Mouse (Mus musculus) adrenal gland, postnatal 25 days (tissue): Measurements from ENCODE around the gene Tpsb2. TPM values are rescaled to one million over a fixed set of nuclear protein-coding genes. Genes with fewer than 3 reads are reported as not detected.

ENCODE experiments used
- DNase-seq: peaks from one replicate; pipeline ENCODE4 v3.0.0; 2021; ENCODE audit warnings: mixed read lengths
- long read RNA-seq: library from polyadenylated mRNA; stranded (forward); transcript quantifications from one replicate; pipeline ENCODE4 v2.0.0, GENCODE M21; 2021
- total RNA-seq: library from RNA; stranded (reverse); gene quantifications from 2 replicates; pipeline ENCODE4 v1.2.3, GENCODE M21; 2021

Gene Tpsb2
- total RNA-seq: 0.58 and 1.1 TPM in 2 replicates
- long read RNA-seq, partial matches to known transcripts: 1 of 3 reads
- long read RNA-seq, other reads (novel, unspliced or antisense): 1 of 3 reads

DNA sequence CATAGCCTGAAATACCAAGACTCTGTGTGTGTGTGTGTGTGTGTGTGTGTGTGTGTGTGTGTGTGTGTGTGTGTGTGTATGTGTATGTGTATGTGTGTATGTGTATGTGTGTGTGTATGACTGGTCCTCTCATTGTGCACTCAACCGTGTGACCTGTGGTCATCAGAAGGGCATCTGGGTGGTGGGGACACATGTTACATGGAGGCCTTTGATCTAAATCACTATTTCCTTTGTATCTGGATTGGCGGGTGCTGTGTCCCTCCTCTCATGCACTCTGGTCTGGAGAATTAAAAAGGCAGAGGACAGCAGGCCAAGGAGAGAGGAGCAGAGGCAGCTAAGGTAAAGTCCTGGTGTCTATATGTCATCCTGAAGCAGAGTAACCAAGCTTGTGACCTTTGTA is at the start of gene Tpsb2:
TSS of gene Tpsb2 (plus strand) at position 301 of the 400 bp plus-strand sequence.
- no peak for DNase-seq

DNA sequence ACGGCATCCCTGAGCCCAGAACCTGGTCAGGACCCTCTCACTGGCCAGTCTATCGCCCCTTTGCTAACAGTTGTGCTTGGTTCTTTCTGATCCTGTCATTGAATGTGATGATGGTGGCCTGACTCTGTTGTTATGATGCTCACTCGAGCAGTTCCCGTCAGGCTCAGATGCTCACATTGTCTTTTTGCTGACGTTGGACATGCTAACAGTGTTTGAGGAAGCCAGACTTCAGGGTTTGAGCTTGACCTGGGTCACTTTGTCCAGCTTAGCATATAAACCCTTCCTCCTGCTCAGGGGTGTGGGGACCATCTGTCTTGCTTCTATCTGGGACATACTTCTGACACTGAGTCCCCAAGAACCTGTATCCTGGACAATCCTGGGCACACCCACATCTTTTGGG is 47.8 kb upstream of the Tpsb2 start, which contains the start of gene Prss29:
TSS of gene Prss29 (plus strand) at position 301 of the 400 bp plus-strand sequence.
- DNase-seq: no peak

DNA sequence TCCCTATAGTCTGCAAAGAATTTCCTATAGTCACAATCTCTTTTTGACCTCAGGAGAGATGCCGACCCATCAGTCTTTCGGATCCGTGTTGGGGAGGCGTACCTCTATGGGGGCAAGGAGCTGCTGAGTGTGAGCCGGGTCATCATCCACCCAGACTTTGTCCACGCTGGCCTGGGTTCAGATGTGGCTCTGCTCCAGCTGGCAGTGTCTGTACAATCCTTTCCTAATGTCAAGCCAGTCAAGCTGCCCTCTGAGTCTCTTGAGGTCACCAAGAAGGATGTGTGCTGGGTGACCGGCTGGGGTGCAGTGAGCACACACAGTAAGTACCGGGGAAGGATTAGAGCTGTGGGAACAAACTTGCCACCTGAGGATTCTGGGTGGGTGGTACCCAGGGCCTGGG is 45.3 kb upstream of the Tpsb2 start:
- DNase-seq: no peak

DNA sequence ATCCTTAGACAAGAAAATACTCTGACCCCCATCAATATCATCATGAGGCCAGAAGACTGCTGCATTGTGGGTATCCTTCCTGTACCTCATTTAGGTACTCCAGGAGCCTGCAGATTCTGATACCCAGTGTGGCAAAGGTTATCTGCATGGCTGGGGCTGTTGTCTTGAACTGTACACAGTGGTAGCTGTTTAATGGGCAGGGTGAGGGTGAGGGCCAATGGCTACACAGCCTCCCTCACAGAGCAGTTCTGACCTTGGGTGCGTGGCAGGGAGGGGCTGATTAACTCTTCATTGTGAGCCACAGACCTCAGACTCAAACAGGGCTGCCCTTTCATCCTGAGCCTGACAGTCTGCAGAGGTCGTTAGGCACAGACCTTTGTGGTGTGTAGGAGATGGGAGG is 43.2 kb upstream of the Tpsb2 start:
- no peak for DNase-seq

DNA sequence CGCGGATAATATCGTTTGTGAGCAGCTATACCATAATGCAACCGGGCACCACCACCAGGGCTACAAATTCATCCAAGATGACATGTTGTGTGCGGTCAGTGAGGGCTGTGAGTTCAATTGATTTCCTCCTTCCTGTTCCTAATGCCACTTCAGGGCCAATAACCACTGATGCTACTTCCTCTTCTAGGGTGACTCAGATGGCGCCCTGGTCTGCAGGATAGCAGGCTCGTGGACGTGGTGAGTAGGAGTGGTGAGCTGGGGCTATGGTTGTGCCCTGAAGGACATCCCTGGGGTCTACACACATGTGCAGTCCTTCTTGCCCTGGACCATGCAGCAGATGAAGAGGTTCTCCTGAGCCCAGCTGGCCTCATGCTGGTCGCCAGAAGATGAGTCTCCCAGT is 33.8 kb upstream of the Tpsb2 start:
- no peak for DNase-seq

DNA sequence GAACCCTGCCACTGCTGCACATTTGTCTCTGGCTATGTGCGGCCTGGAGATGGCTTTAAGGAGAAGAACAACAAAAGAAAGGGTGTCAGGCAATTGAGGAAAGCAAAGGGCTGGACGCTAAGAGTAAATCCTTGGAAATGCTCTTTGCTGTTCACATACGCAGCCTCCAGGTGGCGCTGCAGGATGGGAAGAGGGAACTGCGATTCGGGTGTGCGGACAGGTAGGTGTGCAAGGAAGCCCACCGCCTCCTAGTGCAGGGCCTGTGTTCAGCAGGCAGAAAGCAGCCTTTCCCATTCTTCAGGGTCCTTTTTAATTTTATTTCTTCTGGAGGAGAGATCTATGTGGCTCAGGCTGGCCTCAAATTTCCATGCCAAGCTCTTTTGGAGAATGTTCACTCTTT is 32.2 kb upstream of the Tpsb2 start:
- peak; percentile 72 for DNase-seq

DNA sequence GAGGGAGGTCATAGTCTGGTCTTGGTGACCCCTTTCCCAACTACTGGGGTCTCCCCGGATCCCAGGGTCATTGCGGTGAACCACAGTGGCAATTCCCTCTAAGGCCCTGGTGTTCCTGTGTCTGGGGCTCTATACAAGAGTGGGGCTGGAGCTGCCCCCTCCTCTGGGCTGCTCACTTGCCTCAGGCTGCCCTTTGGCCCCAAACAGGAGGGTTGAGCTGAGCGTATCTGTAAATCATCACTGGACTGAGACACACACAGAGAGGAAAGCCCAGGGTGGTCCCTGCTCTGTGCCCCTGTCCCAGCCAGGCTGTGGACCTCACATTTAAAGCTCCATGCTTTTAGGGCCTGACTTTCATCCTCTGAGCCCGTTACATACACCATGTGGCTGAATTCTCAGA is 27.9 kb upstream of the Tpsb2 start:
- no peak for DNase-seq

DNA sequence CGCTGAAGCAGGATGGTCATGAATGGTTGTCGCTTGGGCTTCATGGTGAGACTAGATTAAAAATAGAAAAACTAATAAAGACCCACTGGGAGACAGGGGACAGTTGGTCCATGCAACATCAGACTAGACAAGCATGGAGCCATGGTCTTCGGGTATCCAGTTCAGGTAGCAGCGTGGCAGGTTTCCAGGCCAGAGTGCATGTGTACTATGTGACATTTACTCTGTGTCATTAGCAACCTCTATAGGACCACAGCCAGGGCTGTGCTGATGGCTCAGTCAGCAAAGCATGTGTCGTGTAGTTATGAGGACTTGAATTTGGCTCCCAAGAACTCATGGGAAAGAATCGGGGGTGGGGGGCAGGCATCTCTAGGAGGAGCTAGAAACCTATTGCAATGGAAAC is 26.1 kb upstream of the Tpsb2 start:
- no peak for DNase-seq

DNA sequence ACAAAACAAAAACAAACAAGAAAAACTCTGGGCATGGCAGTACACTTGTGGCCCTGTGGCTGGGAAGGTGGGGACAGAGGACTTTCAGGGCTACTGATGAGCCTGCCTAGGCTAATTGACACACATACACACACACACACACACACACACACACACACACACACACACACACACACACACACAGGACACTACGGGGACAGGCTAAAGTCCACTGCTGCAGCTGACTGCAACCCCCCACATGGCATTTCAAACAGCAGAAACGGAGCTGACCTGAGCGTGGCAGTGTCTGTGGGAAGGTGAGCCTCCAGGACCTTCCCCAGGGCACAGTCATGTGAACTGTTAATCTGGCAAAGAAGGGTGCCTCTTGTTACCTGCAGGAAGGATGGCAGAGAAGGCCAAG is 24.6 kb upstream of the Tpsb2 start:
- DNase-seq: no peak

DNA sequence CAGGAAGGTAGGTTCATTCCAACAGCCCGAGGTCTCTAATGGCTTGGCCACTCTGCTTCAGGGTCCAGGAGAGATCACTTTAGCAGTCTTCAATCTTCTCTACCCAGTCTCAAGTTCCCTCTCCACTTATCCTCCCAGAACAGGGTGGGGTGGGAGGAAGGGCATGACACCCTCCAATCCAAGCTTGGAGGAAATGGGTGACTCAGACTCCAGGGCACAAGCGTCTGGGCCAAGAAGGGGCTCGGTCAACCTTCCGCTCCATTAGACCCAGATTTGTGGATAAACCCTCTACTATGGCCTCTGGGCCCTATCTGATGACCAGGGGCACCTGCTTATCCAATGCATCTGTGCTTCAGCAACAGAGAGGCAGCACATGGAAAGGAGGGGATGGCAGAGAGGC is 20.6 kb upstream of the Tpsb2 start, which contains the start of gene Tpsab1:
TSS of gene Tpsab1 (minus strand) at position 101 of the 400 bp plus-strand sequence.
- DNase-seq: no peak

DNA sequence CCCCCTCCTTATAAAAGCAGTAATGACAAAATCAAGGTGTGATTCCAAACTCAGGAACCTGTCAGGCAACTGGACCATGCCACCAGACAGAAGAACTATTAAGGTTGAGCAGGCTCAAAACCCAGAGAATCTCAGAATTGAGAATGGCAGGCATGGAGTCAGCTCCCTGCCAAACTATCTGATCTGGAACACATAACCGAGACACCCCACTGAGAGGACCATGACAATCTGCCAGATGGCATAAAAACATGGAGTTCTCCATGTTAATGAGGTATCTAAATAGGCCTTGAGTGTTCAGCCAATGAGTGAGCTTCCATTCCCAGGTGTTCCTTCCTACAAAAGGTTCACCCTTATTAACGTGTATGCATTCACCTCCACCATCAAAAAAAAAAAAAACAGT is 4.8 kb upstream of the Tpsb2 start:
- no peak for DNase-seq

DNA sequence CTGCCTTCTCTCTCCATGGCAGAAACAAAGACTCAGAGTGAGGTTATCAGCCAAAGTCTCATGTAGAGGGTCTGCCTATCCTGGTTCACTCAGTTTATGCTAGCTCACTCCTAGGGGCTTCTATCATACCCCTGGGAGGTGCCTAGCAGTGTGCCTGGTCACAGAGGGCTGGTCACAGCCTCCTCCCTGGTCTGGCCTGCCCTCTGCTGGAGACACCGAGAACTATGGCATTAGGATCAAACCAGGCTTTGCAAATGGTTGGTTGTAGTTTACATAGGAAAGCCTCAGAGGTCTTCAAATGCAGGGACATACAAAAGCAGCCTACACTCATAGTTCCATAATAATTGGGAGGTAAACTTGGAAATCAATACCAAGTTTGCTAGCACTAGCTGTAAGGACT is 2.4 kb upstream of the Tpsb2 start:
- DNase-seq: peak; percentile 70

DNA sequence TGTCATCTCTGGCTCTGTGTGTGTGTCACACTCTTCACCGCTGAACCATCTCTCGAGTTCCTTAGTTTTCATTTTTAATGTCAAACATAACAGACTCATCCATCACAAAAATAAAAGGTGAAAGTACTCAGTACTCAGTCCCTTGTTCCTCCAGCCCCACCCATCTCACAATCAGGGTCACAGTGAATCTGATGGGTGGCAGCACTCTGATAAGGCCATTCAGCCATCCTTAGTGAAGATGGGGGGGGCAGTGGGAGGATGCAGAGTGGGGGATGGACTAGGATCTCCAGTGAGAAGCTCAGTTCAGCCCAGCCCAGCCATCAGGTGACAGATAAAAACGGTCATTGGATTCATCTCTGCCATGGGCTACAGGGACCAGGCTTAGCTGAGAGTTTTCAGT is 2.9 kb downstream of the Tpsb2 start, which contains the start of gene Tpsg1:
TSS of gene Tpsg1 (plus strand) at position 301 of the 400 bp plus-strand sequence.
- no peak for DNase-seq

DNA sequence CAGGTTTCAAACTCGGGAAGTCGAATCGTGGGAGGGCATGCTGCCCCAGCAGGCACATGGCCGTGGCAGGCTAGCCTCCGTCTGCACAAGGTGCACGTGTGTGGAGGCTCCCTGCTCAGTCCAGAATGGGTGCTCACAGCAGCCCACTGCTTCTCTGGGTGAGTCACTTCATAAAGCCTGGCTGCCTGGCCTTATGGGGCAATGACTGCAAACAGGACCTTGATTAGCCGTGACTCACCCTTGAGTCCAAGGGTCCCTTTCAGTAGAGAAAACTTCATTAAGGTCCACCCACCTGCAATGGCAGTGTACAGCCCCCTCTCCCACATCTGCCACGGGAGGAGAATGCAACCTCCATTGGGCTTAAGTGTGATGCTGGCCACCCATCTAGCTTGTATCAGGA is 6.4 kb downstream of the Tpsb2 start:
- DNase-seq: peak; percentile 47

DNA sequence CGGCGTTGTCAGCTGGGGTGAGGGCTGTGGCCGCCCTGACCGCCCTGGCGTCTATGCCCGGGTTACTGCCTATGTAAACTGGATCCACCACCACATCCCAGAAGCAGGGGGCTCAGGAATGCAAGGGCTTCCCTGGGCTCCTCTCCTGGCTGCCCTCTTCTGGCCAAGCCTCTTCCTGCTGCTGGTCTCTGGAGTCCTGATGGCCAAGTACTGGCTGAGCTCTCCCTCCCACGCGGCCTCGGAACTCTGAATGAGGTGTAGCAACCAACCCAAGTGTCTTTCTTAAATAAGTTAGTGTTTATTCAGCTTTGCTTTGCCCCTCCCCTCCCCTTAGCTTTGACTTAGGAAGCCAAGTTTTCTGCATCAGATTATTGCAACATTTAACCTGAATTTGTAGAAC is 7.9 kb downstream of the Tpsb2 start:
- peak; percentile 45 for DNase-seq

DNA sequence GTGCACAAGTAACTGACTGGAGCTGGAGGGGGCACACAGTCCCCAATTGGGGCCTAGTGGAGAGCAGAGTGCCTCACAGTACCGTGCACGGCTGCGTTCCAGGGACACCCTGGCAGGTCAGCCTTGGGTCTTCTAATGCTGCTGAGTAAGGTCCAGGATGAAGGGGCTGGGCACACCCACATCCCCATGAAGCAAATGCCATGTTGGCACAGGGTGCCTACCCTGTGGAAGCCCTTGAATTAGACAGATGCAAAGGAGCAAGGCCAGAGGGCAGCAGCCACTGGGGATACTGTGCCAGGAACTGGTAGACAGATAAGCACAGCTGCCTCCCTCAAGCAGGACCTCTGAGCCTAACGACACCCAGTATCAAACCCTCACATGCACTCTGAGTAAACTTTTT is 28.4 kb downstream of the Tpsb2 start:
- DNase-seq: no peak

DNA sequence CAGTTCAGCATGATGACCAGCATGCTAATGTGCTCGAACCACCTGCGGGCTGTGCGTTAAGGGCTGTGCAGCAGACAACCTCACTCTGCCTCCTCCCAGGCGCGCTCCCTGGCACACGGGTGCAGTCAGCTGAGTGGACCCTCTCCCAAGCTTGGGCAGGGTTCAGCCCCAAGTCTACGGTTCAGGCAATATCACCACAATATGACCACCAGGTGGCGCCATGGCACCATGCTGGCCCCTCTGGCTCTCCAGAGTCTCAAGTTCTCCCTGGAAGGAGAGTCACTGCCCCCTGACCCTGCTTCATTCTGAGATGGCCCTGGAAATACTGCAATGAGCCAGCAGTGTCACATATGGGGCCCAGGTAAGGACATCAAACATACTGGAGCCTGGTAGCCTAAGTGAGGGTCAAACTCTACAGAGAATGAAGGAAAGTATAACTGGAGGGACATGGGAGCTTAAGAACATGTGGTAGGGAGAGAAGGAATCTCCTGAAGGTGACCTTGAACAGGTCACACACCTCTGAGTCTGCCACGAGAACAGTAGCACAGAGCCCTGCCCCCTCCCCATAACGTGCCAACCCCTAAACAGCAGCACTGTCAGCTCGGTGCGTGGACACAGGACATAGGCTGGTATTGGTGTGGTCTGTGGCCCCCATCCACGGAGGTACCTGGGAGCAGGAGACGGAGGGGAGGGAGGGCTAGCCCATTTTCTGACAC is 31.9 kb downstream of the Tpsb2 start:
- peak; percentile 84 for DNase-seq

DNA sequence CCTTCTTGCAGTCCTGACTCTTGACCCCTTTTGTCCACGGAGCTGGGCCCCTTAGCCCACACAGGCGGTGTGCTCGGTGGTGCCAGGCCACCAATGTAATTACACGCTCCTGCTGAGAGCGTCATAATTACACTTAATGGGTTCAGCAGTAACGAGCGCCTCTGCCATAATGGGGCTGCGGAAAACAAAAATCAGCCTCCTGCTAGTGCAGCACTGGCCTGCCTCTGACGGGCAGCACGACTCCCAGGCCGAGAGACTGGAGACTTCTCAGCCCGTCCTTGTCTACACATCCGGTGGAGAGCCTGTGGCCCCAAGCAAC is 32.4 kb downstream of the Tpsb2 start:
- no peak for DNase-seq

DNA sequence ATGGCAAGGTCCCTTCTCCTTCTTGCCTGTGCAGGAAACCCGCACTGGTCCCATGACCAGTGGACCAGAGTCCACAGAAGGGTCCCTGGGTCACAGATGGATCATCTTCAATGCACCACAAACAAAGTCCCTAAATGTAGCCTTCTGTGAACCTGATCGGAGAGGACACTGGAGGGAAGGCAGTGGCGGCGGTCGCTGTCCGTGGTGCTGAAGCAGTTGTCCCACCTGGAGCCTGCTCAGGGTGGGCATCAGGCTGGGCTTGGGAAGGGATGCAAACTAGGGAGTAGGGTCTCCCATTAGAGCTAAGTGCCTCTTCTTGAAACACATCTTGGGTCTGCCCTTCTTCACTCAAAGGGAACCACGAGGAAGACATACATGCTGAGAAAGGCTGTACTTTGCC is 34.3 kb downstream of the Tpsb2 start:
- DNase-seq: peak; percentile 63

DNA sequence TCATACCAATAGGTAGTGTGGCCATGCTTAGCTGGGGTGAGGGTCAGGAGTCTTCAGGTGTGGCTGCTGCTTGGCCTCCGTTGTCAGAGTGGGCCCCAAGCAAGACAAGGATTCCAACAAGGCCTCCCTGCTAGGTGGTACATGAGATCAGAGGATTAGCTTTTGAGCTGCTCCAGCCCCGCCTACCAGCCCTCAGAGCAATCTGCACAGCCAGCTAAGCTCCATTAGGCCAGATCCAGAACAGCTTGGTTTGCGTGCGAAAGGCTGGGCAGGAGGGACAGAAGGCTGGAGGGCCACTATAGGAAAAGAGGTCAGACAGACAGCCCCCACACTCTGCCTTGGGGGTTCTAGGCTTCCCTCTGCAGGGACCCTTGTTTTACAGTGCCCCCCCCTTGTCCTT is 35.4 kb downstream of the Tpsb2 start:
- DNase-seq: no peak

DNA sequence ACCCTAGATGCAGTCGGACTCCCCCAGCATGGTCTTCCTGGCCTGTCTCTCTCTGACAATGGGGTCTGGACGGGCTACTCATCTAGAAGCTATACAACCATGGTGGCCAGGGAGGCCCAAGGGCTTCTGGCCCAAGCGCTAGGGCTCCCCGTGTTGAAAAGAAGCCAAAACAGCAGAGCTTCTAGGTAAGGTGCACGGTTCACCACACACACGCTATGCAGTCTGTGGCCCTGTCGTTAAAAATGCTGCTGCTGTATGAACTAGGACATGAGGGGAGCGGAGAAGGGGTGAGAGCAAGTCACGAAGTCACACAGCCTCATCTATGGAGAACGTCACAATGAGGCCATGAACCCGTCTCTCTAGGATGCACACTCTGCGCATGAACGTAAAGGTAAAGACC is 36.1 kb downstream of the Tpsb2 start:
- no peak for DNase-seq

DNA sequence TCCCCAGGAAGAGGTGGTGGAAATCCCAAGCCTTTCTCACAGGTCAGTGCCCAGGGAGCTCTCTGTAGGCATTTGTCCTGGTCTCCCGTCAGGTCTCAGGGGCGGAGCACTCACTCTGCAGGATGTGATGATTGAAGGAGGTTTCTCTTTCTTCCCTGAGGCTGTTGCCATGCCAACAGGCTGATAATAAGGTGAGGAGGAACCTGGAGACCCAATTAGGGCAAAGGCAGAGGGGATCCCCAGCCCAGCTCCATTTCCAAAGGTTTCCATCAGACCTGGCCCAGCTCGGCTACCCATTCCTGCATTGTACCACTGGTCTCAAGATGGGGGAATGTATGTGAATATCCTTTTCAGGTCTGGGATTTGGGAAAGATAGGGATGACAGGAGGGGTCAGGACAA is 38.1 kb downstream of the Tpsb2 start:
- no peak for DNase-seq

DNA sequence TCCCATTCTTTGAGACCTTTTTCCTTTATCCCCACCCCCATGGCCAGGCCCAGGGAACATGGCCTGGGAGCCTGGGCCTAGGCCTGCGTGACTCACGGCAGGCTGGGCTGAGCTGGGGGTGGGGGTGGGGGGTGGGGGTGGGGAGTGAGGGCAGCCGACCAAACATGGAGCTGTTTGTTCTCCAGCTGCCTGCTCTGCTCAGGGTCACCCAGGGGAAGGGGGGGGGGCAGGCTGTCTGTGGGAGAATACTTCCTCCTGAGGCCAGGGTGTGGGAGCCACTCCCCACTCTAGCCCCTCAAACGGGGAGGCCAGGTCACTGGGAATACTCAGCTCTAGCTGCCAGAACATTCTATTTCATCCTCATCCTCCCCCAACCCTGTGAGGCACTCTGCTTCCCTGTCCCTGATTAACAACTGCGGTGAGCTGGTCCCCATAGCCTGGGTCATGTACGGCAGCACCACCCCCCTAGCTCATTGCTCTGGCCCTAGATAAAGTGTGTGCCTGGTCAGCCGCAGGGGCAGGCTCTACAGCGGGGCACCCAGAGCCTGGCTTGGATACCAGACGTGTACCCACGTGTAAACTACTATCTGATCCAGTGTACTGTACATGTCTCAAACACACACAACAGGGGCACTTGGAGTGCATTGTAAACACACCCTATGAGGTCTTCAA is 39.3 kb downstream of the Tpsb2 start:
- DNase-seq: peak; percentile 51

DNA sequence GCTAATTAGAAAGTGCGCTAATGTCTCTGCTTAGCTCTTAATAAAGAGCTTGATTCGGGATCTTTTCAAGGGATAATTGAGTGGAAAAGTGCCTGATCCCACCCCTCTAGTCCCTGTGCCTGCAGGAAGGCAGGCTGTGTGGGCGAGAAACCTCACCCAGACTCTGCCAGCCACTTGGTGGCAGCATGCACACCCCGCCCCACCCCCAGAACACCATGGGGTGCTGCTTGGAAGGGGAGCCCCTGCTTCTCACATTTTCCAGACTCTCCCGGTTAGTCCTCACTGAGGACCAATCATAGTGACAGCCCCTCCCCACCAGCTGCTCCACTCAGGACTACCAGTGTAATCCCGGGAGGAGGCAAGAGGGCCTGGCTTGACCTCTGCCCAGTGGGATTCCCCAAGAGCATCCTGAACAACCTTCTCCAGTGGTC is 39.9 kb downstream of the Tpsb2 start:
- DNase-seq: peak; percentile 59
